ENCODE assay signal across 9 mouse cellular contexts in genomic region chr5:90795392-90795791, GRCm38 (mm10). TPM values are rescaled to one million over a fixed set of nuclear protein-coding genes. Genes with fewer than 3 reads are reported as not detected.
"Had no signal": no experiment of that assay in that cellular context is flagged by ENCODE, and none has a peak within 500 bp of the region (broad histone marks: within the 10 kb centered on the region; RNA-seq: fewer than 3 reads in every experiment).

No protein-coding gene starts in this region.

RNA-seq across cellular contexts. Expression of gene Cxcl15, which starts 1.1 kb away (rescaled TPM):
- total RNA-seq: neutrophil, adult 5-6 weeks had no signal
- polyA plus RNA-seq: neural tube, embryonic 13.5 days; neural tube, embryonic 14.5 days; neural tube, embryonic 15.5 days; spleen, adult 2 months; testis, adult 2 months had no signal

RNA-seq across cellular contexts. Expression of gene Cxcl3, which starts 9.5 kb away (rescaled TPM):
- polyA plus RNA-seq: neural tube, embryonic 13.5 days; neural tube, embryonic 14.5 days; stomach, embryonic 14.5 days; stomach, embryonic 15.5 days; stomach, embryonic 16.5 days; testis, adult 2 months had no signal

RNA-seq across cellular contexts. Expression of gene Ppbp, which starts 27.1 kb away (rescaled TPM):
- polyA plus RNA-seq: neural tube, embryonic 14.5 days had no signal

RNA-seq across cellular contexts. Expression of gene Cxcl5, which starts 36.2 kb away (rescaled TPM):
- polyA plus RNA-seq: neural tube, embryonic 13.5 days; testis, adult 2 months had no signal
